Mouse (Mus musculus) limb, embryonic 14.5 days (tissue): Measurements from ENCODE around the gene Emcn. TPM values are rescaled to one million over a fixed set of nuclear protein-coding genes. Genes with fewer than 3 reads are reported as not detected.

Experiments used
- ATAC-seq: fragments of 200-750 bp; cut with Nextera tagmentation; 2 replicates; pipeline ENCODE4 v1.8.0; 2017; ENCODE audit warnings: low read depth, moderate number of reproducible peaks, moderate TSS enrichment; ENCODE audit not compliant: low FRiP score
- DNase-seq: peaks from one replicate; pipeline ENCODE4 v3.0.0-alpha.2; 2015; ENCODE audit warnings: low spot score
- H3K27ac ChIP-seq: fragments of 300-500 bp; sonication (generic); replicated peaks from 2 replicates; pipeline ENCODE4 v1.5.1; 2014; ENCODE audit warnings: low read depth, mild to moderate bottlenecking, low read length, moderate library complexity, mixed read lengths
- H3K27me3 ChIP-seq: fragments of 300-500 bp; sonication (generic); 2 replicates; pipeline ENCODE4 v1.6.1; 2014; ENCODE audit warnings: low read length, mixed read lengths; ENCODE audit not compliant: control insufficient read depth, insufficient read depth
- H3K36me3 ChIP-seq: fragments of 300-500 bp; sonication (generic); 2 replicates; pipeline ENCODE4 v1.6.1; 2014; ENCODE audit warnings: mild to moderate bottlenecking, low read length, moderate library complexity, mixed read lengths; ENCODE audit not compliant: control insufficient read depth, insufficient read depth
- H3K4me1 ChIP-seq: fragments of 300-500 bp; sonication (generic); 2 replicates; pipeline ENCODE4 v1.6.1; 2014; ENCODE audit warnings: antibody characterized with exemption, low read length, mixed read lengths; ENCODE audit not compliant: control insufficient read depth, insufficient read depth
- H3K4me2 ChIP-seq: fragments of 300-500 bp; sonication (generic); replicated peaks from 2 replicates; pipeline ENCODE4 v1.6.1; 2014; ENCODE audit warnings: low read depth, mild to moderate bottlenecking, low read length, moderate library complexity; ENCODE audit not compliant: severe bottlenecking
- H3K4me3 ChIP-seq: fragments of 300-500 bp; sonication (generic); replicated peaks from 2 replicates; pipeline ENCODE4 v1.5.1; 2014; ENCODE audit warnings: low read length
- H3K9ac ChIP-seq: fragments of 300-500 bp; sonication (generic); 2 replicates; pipeline ENCODE4 v1.6.1; 2014; ENCODE audit warnings: mild to moderate bottlenecking, low read depth, low read length, moderate library complexity; ENCODE audit not compliant: severe bottlenecking
- H3K9me3 ChIP-seq: fragments of 300-500 bp; sonication (generic); 2 replicates; pipeline ENCODE4 v1.6.1; 2016; ENCODE audit warnings: low read length; ENCODE audit not compliant: control insufficient read depth
- POLR2A ChIP-seq: fragments of 200-500 bp; IDR thresholded peaks from 2 replicates; pipeline ENCODE4 v1.8.0; 2012; ENCODE audit warnings: inconsistent platforms, mild to moderate bottlenecking, moderate library complexity, borderline replicate concordance; ENCODE audit not compliant: insufficient read depth, insufficient read length; ENCODE audit errors: extremely low read depth
- WGBS: fragments of 180-500 bp; shearing (Covaris S2); extraction: QIAGEN DNeasy Blood & Tissue Kit; methylation state at CpG from one replicate; pipeline ENCODE4 v1.1.7; 2014; 5-methylcytosine and 5-hydroxymethylcytosine counted together
- polyA plus RNA-seq, 2 experiments: library from polyadenylated mRNA; depleted of rRNA in 1 of 2; stranded (reverse) in 1 of 2; unstranded in 1 of 2; fragments of >200 nt; fragmentation: Nextera tagmentation in 1 of 2; extraction: Ambion mirVana in 1 of 2; gene quantifications; 2 replicates each; pipeline versions ENCODE4 v1.2.1 to v1.2.3; 2012 to 2014

The Emcn gene
- polyA plus RNA-seq, 2 experiments = 41.1 to 41.7 TPM

- Histone ChIP-seq H3K36me3 (no peaks in the 10 kb centered on the region), H3K9me3 (no peaks in the 10 kb centered on the region), H3K4me1 (no peaks in the 10 kb centered on the region), H3K4me3 (no peak overlapping the region), H3K27me3 (no peaks in the 10 kb centered on the region), H3K27ac (no peak overlapping the region), H3K4me2 (no peak overlapping the region), H3K9ac (no peak overlapping the region)
- TF ChIP-seq POLR2A = no peak
- DNase-seq (no peak), ATAC-seq (no peak)
These were observed 30.9 kb upstream of the Emcn start for GRCm38 (mm10) chr3:137309959-137310358.

GRCm38 (mm10) chr3:137312540-137312939 is 28.3 kb upstream of the Emcn start:
- Histone ChIP-seq H3K9me3 (no peaks in the 10 kb centered on the region), H3K27me3 (no peaks in the 10 kb centered on the region), H3K36me3 (no peaks in the 10 kb centered on the region), H3K9ac (no peak overlapping the region), H3K4me1 (no peaks in the 10 kb centered on the region), H3K4me2 (no peak overlapping the region), H3K4me3 (no peak overlapping the region), H3K27ac (no peak overlapping the region)
- ATAC-seq (no peak), DNase-seq (no peak)
- TF ChIP-seq POLR2A = no peak
- WGBS = 68% methylated on average over 3 of the region's 3 CpGs

- no peak for ATAC-seq
- H3K4me2 ChIP-seq = no peak overlapping the region
- H3K27me3 ChIP-seq = no peaks in the 10 kb centered on the region
- H3K27ac ChIP-seq = no peak overlapping the region
- DNase-seq = no peak
- H3K4me3 ChIP-seq = no peak overlapping the region
- TF ChIP-seq POLR2A = no peak
- H3K9me3 ChIP-seq = no peaks in the 10 kb centered on the region
- H3K9ac ChIP-seq = no peak overlapping the region
- 70% methylated on average over 2 of the region's 2 CpGs for WGBS
- H3K4me1 ChIP-seq = no peaks in the 10 kb centered on the region
- no peaks in the 10 kb centered on the region for H3K36me3 ChIP-seq
These were observed 27.0 kb upstream of the Emcn start for GRCm38 (mm10) chr3:137313775-137314362.

GRCm38 (mm10) chr3:137318371-137318770 is 22.5 kb upstream of the Emcn start:
- ATAC-seq (no peak), DNase-seq (no peak)
- TF ChIP-seq POLR2A = no peak
- Histone ChIP-seq H3K4me1 (no peaks in the 10 kb centered on the region), H3K9me3 (no peaks in the 10 kb centered on the region), H3K4me2 (no peak overlapping the region), H3K9ac (no peak overlapping the region), H3K27me3 (no peaks in the 10 kb centered on the region), H3K36me3 (no peaks in the 10 kb centered on the region), H3K27ac (no peak overlapping the region), H3K4me3 (no peak overlapping the region)
- 89% methylated on average over 2 of the region's 2 CpGs for WGBS

- no peaks in the 10 kb centered on the region for H3K36me3 ChIP-seq
- no peaks in the 10 kb centered on the region for H3K4me1 ChIP-seq
- WGBS = 65% methylated on average over 1 of the region's 1 CpGs
- no peak for TF ChIP-seq POLR2A
- ATAC-seq (no peak), DNase-seq (no peak)
- H3K9me3 ChIP-seq = no peaks in the 10 kb centered on the region
- H3K27me3 ChIP-seq = no peaks in the 10 kb centered on the region
- H3K27ac ChIP-seq = no peak overlapping the region
- no peak overlapping the region for H3K9ac ChIP-seq
- H3K4me3 ChIP-seq = no peak overlapping the region
- no peak overlapping the region for H3K4me2 ChIP-seq
These were observed 20.9 kb upstream of the Emcn start for GRCm38 (mm10) chr3:137319950-137320349.

- ATAC-seq = no peak
These were observed 18.6 kb upstream of the Emcn start for GRCm38 (mm10) chr3:137322304-137322703.

More at GRCm38 (mm10) chr3:137322304-137322703, 18.6 kb upstream of the Emcn start:
- no peaks in the 10 kb centered on the region for H3K27me3 ChIP-seq
- no peaks in the 10 kb centered on the region for H3K4me1 ChIP-seq
- no peaks in the 10 kb centered on the region for H3K36me3 ChIP-seq
- no peaks in the 10 kb centered on the region for H3K9me3 ChIP-seq
- no peak for TF ChIP-seq POLR2A
- H3K27ac ChIP-seq = no peak overlapping the region
- no peak overlapping the region for H3K4me3 ChIP-seq
- no peak overlapping the region for H3K9ac ChIP-seq
- no peak overlapping the region for H3K4me2 ChIP-seq
- no peak for DNase-seq
- WGBS = 60% methylated on average over 12 of the region's 12 CpGs
